Comparison of ENCODE assay signal across 8 mouse cellular contexts in the genomic region with DNA sequence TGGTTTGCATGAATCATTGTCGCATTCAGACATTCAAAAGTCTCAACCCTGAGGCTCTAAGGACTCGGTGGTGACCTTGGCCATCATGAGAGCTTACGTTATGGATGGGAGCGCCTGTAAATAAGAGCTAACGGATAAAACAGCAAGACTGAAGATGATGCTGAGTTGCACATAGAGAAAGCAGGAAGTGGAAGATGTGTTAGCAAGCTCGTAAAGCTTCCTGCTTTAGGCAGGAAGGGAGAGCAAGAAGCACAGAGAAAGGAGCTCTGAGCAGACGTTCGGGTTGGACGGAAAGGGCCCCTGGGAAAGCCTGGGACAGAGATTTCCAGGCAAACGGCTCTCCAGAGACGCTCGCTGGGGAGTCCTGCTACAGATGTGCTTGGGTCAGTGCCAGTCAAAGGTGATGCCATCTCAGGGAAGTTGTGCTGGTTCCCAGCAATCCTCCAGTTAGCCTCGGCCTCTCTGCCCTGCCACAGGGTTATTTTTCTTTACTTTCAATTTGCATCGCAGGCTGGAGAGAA. TPM values are rescaled to one million over a fixed set of nuclear protein-coding genes. Genes with fewer than 3 reads are reported as not detected.
DNase-seq lines count a peak whose midpoint lies in the region; ATAC-seq lines count a peak whose summit lies in the region.

No protein-coding gene starts in this region.

- peak overlapping the region; percentile 71 for H3K27ac ChIP-seq in forebrain, embryonic 15.5 days (replicated peaks)

- H3K36me3 ChIP-seq in forebrain, embryonic 15.5 days: no peaks in the 10 kb centered on the region

- peaks cover 21% of the 10 kb centered on the region for H3K4me1 ChIP-seq in forebrain, embryonic 15.5 days

- H3K9me3 ChIP-seq in forebrain, embryonic 15.5 days: no peaks in the 10 kb centered on the region

- no peak overlapping the region for H3K4me3 ChIP-seq in forebrain, embryonic 15.5 days

- ATAC-seq in forebrain, embryonic 15.5 days (replicated peaks): no peak

- H3K27me3 ChIP-seq in forebrain, embryonic 15.5 days: no peaks in the 10 kb centered on the region

- no peak overlapping the region for H3K9ac ChIP-seq in forebrain, embryonic 15.5 days (replicated peaks)

- peak; percentile 31 for DNase-seq in adrenal gland, postnatal 14 days
- no peak for DNase-seq in adrenal gland, postnatal 4 days (ENCODE audit: low spot score in 2 of 2)
- DNase-seq in kidney, postnatal 10 days: peak; percentile 29
- DNase-seq in kidney, postnatal 14 days: no peak
- DNase-seq in naive thymus-derived CD4-positive, alpha-beta T cell, adult 2 months (ENCODE audit: low read depth): peak; percentile 59
- no peak for DNase-seq in right cerebral cortex, postnatal 25 days
- DNase-seq in c-Kit-positive CD71-positive TER-119-positive erythroid progenitor cells, embryonic 14.5 days (ENCODE audit: low spot score): no peak

- H3K4me2 ChIP-seq in forebrain, embryonic 15.5 days (replicated peaks): no peak overlapping the region

- 81% methylated on average over 14 of the region's 14 CpGs for WGBS in forebrain, embryonic 15.5 days

RNA-seq across cellular contexts. Expression of a gene that starts 40.7 kb away (rescaled TPM):
- total RNA-seq in adrenal gland, postnatal 14 days (2021): 17.6 and 24.0 TPM in 2 replicates
- 10 to 100 TPM; 16.0 to 16.9 TPM for total RNA-seq in adrenal gland, postnatal 4 days (2021)
- polyA plus RNA-seq in forebrain, embryonic 15.5 days (2015; fragmentation: Nextera tagmentation; extraction: Ambion mirVana): 21.9 and 23.6 TPM in 2 replicates

Comparison
In these comparisons a context has a peak if more than half of its experiments do, and no peak if none do; other contexts are left out.
1. DNase-seq: peak in adrenal gland, postnatal 14 days (single experiment), kidney, postnatal 10 days (single experiment) and naive thymus-derived CD4-positive, alpha-beta T cell, adult 2 months (single experiment); none in adrenal gland, postnatal 4 days (0 of 2), kidney, postnatal 14 days (single experiment), right cerebral cortex, postnatal 25 days (single experiment) and c-Kit-positive CD71-positive TER-119-positive erythroid progenitor cells, embryonic 14.5 days (single experiment).